Mouse (Mus musculus) liver, embryonic 14.5 days (tissue): Measurements from ENCODE around the gene Smim13. TPM values are rescaled to one million over a fixed set of nuclear protein-coding genes. Genes with fewer than 3 reads are reported as not detected.

ENCODE experiments used
- ATAC-seq: fragments of 200-750 bp; cut with Nextera tagmentation; 2 replicates; pipeline ENCODE4 v1.8.0; 2017; ENCODE audit warnings: moderate number of reproducible peaks, mild to moderate bottlenecking, moderate library complexity; ENCODE audit not compliant: insufficient read depth
- DNase-seq, 3 experiments: peaks; one replicate each; pipeline ENCODE4 v3.0.0-alpha.2; 2012 to 2013; ENCODE audit warnings: low read depth in 3 of 3, low spot score in 3 of 3
- H3K27ac ChIP-seq: fragments of 300-500 bp; sonication (generic); 2 replicates; pipeline ENCODE4 v1.5.1; 2014; ENCODE audit warnings: moderate library complexity, mild to moderate bottlenecking, control low read depth, inconsistent platforms
- H3K27me3 ChIP-seq: fragments of 300-500 bp; sonication (generic); 2 replicates; pipeline ENCODE4 v1.6.1; 2014; ENCODE audit warnings: mild to moderate bottlenecking, low read length, moderate library complexity; ENCODE audit not compliant: control insufficient read depth, insufficient read depth
- H3K36me3 ChIP-seq: fragments of 300-500 bp; sonication (generic); replicated peaks from 2 replicates; pipeline ENCODE4 v1.6.1; 2014; ENCODE audit warnings: low read depth; ENCODE audit not compliant: control insufficient read depth, insufficient read depth
- H3K4me1 ChIP-seq, 2 experiments: fragments of 200-500 bp in 1 of 2; fragments of 300-500 bp in 1 of 2; sonication (generic) in 1 of 2; replicated peaks; 2 replicates each; pipeline ENCODE4 v1.6.1; 2012 to 2014; ENCODE audit warnings: antibody characterized with exemption in 1 of 2, inconsistent platforms in 1 of 2, low read length in 1 of 2; ENCODE audit not compliant: control insufficient read depth in 2 of 2, insufficient read depth in 2 of 2
- H3K4me2 ChIP-seq: fragments of 300-500 bp; sonication (generic); 2 replicates; pipeline ENCODE4 v1.6.1; 2014; ENCODE audit warnings: low read depth, mild to moderate bottlenecking, control low read depth, moderate library complexity
- H3K4me3 ChIP-seq, 2 experiments: fragments of 200-500 bp in 1 of 2; fragments of 300-500 bp in 1 of 2; sonication (generic) in 1 of 2; 2 replicates each; pipeline ENCODE4 v1.5.1; 2012 to 2014; ENCODE audit warnings: low read depth in 2 of 2, low read length in 2 of 2, mild to moderate bottlenecking in 2 of 2, control low read depth in 1 of 2, inconsistent platforms in 1 of 2, moderate library complexity in 1 of 2; ENCODE audit not compliant: insufficient read depth in 1 of 2
- H3K9ac ChIP-seq: fragments of 300-500 bp; sonication (generic); replicated peaks from 2 replicates; pipeline ENCODE4 v1.6.1; 2014; ENCODE audit warnings: mild to moderate bottlenecking, control low read depth, moderate library complexity
- H3K9me3 ChIP-seq: fragments of 300-500 bp; sonication (generic); 2 replicates; pipeline ENCODE4 v1.6.1; 2016; ENCODE audit warnings: low read length, mixed read lengths; ENCODE audit not compliant: control insufficient read depth
- CTCF ChIP-seq: IDR thresholded peaks from 2 replicates; pipeline ENCODE4 v1.5.1; 2016; ENCODE audit warnings: antibody characterized with exemption, low read depth, control low read depth
- EP300 ChIP-seq: IDR thresholded peaks from 2 replicates; pipeline ENCODE4 v1.6.1; 2016; ENCODE audit warnings: antibody characterized with exemption, low read depth
- WGBS: fragments of 180-500 bp; shearing (Covaris S2); extraction: QIAGEN DNeasy Blood & Tissue Kit; methylation state at CpG from one replicate; pipeline ENCODE4 v1.1.7; 2014; ENCODE audit not compliant: insufficient replicate concordance; 5-methylcytosine and 5-hydroxymethylcytosine counted together
- polyA plus RNA-seq, 2 experiments: library from polyadenylated mRNA; depleted of rRNA in 1 of 2; stranded (reverse) in 1 of 2; unstranded in 1 of 2; fragments of >200 nt; fragmentation: Nextera tagmentation in 1 of 2; extraction: Ambion mirVana in 1 of 2; gene quantifications; 2 replicates each; pipeline versions ENCODE4 v1.2.1 to v1.2.3; 2012 to 2014

The Smim13 gene
- polyA plus RNA-seq, 2 experiments = 3.1 to 3.8 TPM

GRCm38 (mm10) chr13:41285448-41285847 lies 35.8 kb downstream of the Smim13 start:
- Histone ChIP-seq H3K36me3 (no peaks in the 10 kb centered on the region), H3K4me2 (no peak overlapping the region), H3K4me3 (no peak overlapping the region), H3K9me3 (no peaks in the 10 kb centered on the region), H3K27me3 (no peaks in the 10 kb centered on the region), H3K4me1 (no peaks in the 10 kb centered on the region), H3K27ac (no peak overlapping the region), H3K9ac (no peak overlapping the region)
- ATAC-seq = no peak
- no peak for TF ChIP-seq CTCF
- no peak for TF ChIP-seq EP300
- DNase-seq = no peak
- 48% methylated on average over 4 of the region's 4 CpGs for WGBS

- H3K4me3 ChIP-seq = no peak overlapping the region
- 64% methylated on average over 3 of the region's 3 CpGs for WGBS
- no peak overlapping the region for H3K4me2 ChIP-seq
- ATAC-seq (no peak), DNase-seq (no peak)
- H3K36me3 ChIP-seq = no peaks in the 10 kb centered on the region
- H3K9ac ChIP-seq = no peak overlapping the region
- H3K27me3 ChIP-seq = no peaks in the 10 kb centered on the region
- TF ChIP-seq EP300 = no peak
- TF ChIP-seq CTCF = no peak
- no peaks in the 10 kb centered on the region for H3K9me3 ChIP-seq
- H3K4me1 ChIP-seq = no peaks in the 10 kb centered on the region
- no peak overlapping the region for H3K27ac ChIP-seq
Measured at GRCm38 (mm10) chr13:41286285-41286684, 36.6 kb downstream of the Smim13 start.

GRCm38 (mm10) chr13:41291466-41291974 lies 41.9 kb downstream of the Smim13 start:
- Histone ChIP-seq H3K9me3 (no peaks in the 10 kb centered on the region), H3K9ac (no peak overlapping the region), H3K36me3 (no peaks in the 10 kb centered on the region), H3K4me1 (no peaks in the 10 kb centered on the region), H3K4me3 (no peak overlapping the region), H3K4me2 (no peak overlapping the region), H3K27ac (no peak overlapping the region), H3K27me3 (no peaks in the 10 kb centered on the region)
- ATAC-seq (no peak), DNase-seq (no peak)
- 56% methylated on average over 4 of the region's 4 CpGs for WGBS
- no peak for TF ChIP-seq EP300
- no peak for TF ChIP-seq CTCF

- Histone ChIP-seq H3K4me3 (no peak overlapping the region), H3K27me3 (no peaks in the 10 kb centered on the region), H3K9me3 (no peaks in the 10 kb centered on the region), H3K9ac (no peak overlapping the region), H3K27ac (no peak overlapping the region), H3K4me1 (no peaks in the 10 kb centered on the region), H3K36me3 (no peaks in the 10 kb centered on the region), H3K4me2 (no peak overlapping the region)
- DNase-seq = no peak
- ATAC-seq = no peak
- WGBS = 55% methylated on average over 5 of the region's 5 CpGs
- TF ChIP-seq EP300 = no peak
- TF ChIP-seq CTCF = no peak
Measured at GRCm38 (mm10) chr13:41293595-41293994, 44.0 kb downstream of the Smim13 start.

GRCm38 (mm10) chr13:41295886-41296285 lies 46.2 kb downstream of the Smim13 start:
- ATAC-seq (no peak), DNase-seq (no peak)
- no peaks in the 10 kb centered on the region for H3K27me3 ChIP-seq
- WGBS = 42% methylated on average over 6 of the region's 6 CpGs
- no peak overlapping the region for H3K9ac ChIP-seq
- H3K4me2 ChIP-seq = no peak overlapping the region
- no peak overlapping the region for H3K27ac ChIP-seq
- no peak overlapping the region for H3K4me3 ChIP-seq
- no peaks in the 10 kb centered on the region for H3K9me3 ChIP-seq
- H3K4me1 ChIP-seq = no peaks in the 10 kb centered on the region
- no peaks in the 10 kb centered on the region for H3K36me3 ChIP-seq
- TF ChIP-seq CTCF = no peak
- no peak for TF ChIP-seq EP300
